Mouse (Mus musculus) embryonic facial prominence, embryonic 11.5 days (tissue): ENCODE data around the gene Rce1. TPM values are rescaled to one million over a fixed set of nuclear protein-coding genes. Genes with fewer than 3 reads are reported as not detected.

ENCODE experiments used
- microRNA-seq: library from miRNA; unstranded; fragments of <30 nt; microRNA quantifications from one replicate; pipeline ENCODE4, GENCODE M21; 2016; ENCODE audit warnings: borderline number of aligned reads
- polyA plus RNA-seq: library from polyadenylated mRNA; unstranded; fragments of >200 nt; fragmentation: Nextera tagmentation; extraction: Ambion mirVana; gene quantifications from 2 replicates; pipeline ENCODE4 v1.2.1, GENCODE M21; 2014

The Rce1 gene
- polyA plus RNA-seq, 1 experiment from 2014 or later = 60.4 TPM

Small RNAs within 50 kb of the gene (microRNA-seq; reads per million reads assigned to microRNA genes)
- gene Mir6986 = not detected

Other genes with a start within 250 kb of the Rce1 start
- 43.5 and 48.3 TPM in 2 replicates for gene Kdm2a, start 227.4 kb downstream of the Rce1 start, polyA plus RNA-seq
- gene Rhod, start 186.2 kb downstream of the Rce1 start, polyA plus RNA-seq = 39.8 and 45.9 TPM in 2 replicates
- 1.2 and 1.9 TPM in 2 replicates for gene Syt12, start 148.2 kb downstream of the Rce1 start, polyA plus RNA-seq
- not detected in 2 replicates for gene 2010003K11Rik, start 127.1 kb downstream of the Rce1 start, polyA plus RNA-seq
- 15.4 and 19.2 TPM in 2 replicates for gene Pcx, start 115.2 kb downstream of the Rce1 start, polyA plus RNA-seq
- 8.6 and 9.5 TPM in 2 replicates for gene Lrfn4, start 10.0 kb downstream of the Rce1 start, polyA plus RNA-seq
- gene Gm960, start 73.0 kb upstream of the Rce1 start, polyA plus RNA-seq = 3.7 and 4.4 TPM in 2 replicates
- gene Sptbn2, start 85.5 kb upstream of the Rce1 start, polyA plus RNA-seq = 5.3 and 5.4 TPM in 2 replicates
- 110 and 116 TPM in 2 replicates for gene Rbm4b, start 130.9 kb upstream of the Rce1 start, polyA plus RNA-seq
- gene Rbm4, start 168.3 kb upstream of the Rce1 start, polyA plus RNA-seq = 92.9 and 109 TPM in 2 replicates
- 18.4 and 25.8 TPM in 2 replicates for gene Gm21992, start 186.0 kb upstream of the Rce1 start, polyA plus RNA-seq
- 110 and 111 TPM in 2 replicates for gene Rbm14, start 186.0 kb upstream of the Rce1 start, polyA plus RNA-seq
- 44.9 and 45.8 TPM in 2 replicates for gene Ccs, start 213.7 kb upstream of the Rce1 start, polyA plus RNA-seq
- gene Ccdc87, start 213.7 kb upstream of the Rce1 start, polyA plus RNA-seq = not detected in 2 replicates
- gene Ctsf, start 229.5 kb upstream of the Rce1 start, polyA plus RNA-seq = 20.9 and 30.3 TPM in 2 replicates